Mouse (Mus musculus): ENCODE measurements at regions not wholly inside any gene's neighbourhood (a gene's known extent, or its start where the extent isn't known, plus 50 kb on each side); places are given as distances from the start of the nearest gene placed in this dataset.
A peak's percentile ranks its signal among the peaks of the same experiment; 100 is the strongest.

GRCm38 (mm10) chr13:28450699-28451445, 193.5 kb downstream of the Gm11361 start:
- intact Hi-C loops (cut with DNase I) = no loop called here
- no peak for DNase-seq (ENCODE audit: low spot score in 2 of 2)

DNA sequence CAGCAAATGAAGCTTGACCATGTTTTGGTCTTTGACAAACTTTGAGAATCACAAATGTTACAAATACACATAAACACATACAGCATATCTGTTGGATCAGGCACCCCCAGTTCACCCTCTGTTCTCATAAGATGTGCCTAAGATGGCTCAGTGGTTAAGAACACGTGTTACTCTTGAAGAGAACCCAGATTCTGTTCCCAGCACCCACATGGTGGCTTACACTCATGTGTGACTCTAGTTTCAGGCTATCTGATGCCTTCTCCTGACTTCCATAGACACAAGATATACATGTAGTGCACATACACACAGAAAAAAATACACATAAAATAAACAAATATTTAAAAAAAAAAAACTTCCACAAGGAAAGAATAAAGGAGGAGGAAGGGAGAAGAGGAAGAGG, 191.7 kb downstream of the Gm11361 start:
- intact Hi-C loops (cut with DNase I) = no loop called here
- no peak for DNase-seq (ENCODE audit: low spot score in 2 of 2)

- intact Hi-C loops (cut with DNase I) = no loop called here
- DNase-seq (ENCODE audit: low spot score in 2 of 2) = no peak
These were observed 184.9 kb downstream of the Gm11361 start for GRCm38 (mm10) chr13:28442250-28442649.

DNA sequence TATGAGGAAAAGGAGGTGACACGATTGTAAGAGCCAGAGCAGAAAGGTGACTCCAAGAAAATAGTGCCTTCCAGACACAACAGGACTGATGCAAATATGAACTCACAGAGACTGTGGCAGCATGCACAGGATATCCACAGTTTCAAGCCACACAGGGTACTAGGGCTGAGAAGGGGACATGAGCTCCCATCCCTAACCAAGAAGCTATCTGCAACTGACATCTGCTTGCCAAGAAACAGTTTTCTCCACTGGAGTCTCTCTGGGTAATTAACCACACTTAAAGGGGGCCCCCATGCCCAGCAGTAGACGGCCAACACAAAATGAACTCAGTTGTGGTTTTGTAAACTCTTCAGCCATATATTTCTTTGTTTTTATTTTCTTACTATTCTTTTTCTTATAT, 176.1 kb downstream of the Gm11361 start:
- intact Hi-C loops (cut with DNase I) = no loop called here
- DNase-seq (ENCODE audit: low spot score in 2 of 2) = no peak

DNA sequence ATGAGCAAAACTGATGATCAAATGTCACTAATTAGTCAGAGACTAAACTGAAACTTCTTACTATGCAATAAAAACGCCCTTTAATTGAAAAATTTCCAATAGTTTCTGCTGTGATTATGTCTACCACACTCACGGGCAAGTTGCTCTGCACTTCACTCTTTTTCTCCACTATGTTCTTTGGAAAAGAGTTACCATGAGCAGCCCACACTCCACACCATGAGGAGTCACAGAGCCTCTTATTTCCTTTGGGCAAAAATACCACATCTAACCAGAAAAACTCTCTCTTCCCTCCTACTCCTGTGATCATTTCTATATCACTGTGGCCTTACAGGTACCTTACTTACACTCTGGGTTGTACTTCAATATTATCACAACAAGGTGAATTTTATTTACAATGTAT, 174.7 kb downstream of the Gm11361 start:
- intact Hi-C loops (cut with DNase I) = no loop called here
- no peak for DNase-seq (ENCODE audit: low spot score in 2 of 2)

DNA sequence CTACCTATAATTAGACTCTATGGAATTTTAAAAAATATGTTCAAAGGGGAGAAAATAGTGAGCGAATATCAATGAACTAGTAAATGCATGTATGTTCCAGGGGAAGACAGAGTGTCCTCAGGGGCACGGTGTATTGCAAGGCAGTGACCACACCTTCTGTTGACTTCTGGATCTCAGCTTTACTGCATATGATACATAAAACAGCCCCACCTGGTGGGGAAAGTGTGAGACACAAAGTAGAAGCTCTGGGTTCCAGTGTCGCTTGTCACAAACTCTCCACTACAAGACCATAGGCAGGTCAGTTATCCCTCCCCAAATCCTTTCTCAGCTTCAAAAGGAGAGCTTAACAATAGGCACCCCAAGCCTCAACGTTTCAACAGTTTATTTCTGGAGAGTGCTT, 168.8 kb downstream of the Gm11361 start:
- intact Hi-C loops (cut with DNase I) = loop anchor here (10.0 kb wide), 1 partner anchor 129 kb away; no protein-coding TSS in a partner anchor
- peak in 1 of 2 experiments; percentile 12 for DNase-seq (ENCODE audit: low spot score in 2 of 2)

GRCm38 (mm10) chr13:28425116-28425515, 167.8 kb downstream of the Gm11361 start:
- no peak for DNase-seq (ENCODE audit: low spot score in 2 of 2)

GRCm38 (mm10) chr13:28424446-28425059, 167.2 kb downstream of the Gm11361 start:
- intact Hi-C loops (cut with DNase I) = loop anchor here (10.0 kb wide), 1 partner anchor 130 kb away; no protein-coding TSS in a partner anchor

More at GRCm38 (mm10) chr13:28425116-28425515, 167.8 kb downstream of the Gm11361 start:
- intact Hi-C loops (cut with DNase I) = loop anchor here (10.0 kb wide), 1 partner anchor 130 kb away; no protein-coding TSS in a partner anchor

DNA sequence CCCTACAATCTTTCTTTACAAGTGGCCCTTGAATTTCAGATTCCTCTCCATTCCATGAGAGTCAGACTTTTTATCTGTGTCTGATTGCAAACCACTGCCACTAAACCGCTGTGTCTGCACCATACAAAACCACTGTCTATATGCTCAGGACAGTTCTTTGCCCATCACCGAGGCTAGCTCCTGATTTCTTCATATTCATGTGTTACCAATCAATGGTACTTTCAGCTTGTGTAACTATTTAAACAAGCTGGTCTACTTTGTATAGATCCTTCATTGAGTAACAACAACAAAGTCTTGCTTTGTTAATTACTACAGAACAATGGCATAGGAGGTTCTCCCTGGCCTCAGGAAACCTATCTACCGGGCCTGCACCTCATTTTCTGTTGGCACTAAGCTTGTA, 164.0 kb downstream of the Gm11361 start:
- DNase-seq (ENCODE audit: low spot score in 2 of 2) = no peak
- intact Hi-C loops (cut with DNase I) = loop anchor here (10.0 kb wide), 1 partner anchor 133 kb away; no protein-coding TSS in a partner anchor

More at GRCm38 (mm10) chr13:28424446-28425059, 167.2 kb downstream of the Gm11361 start:
- no peak for DNase-seq (ENCODE audit: low spot score in 2 of 2)

- DNase-seq (ENCODE audit: low spot score in 2 of 2) = no peak
- intact Hi-C loops (cut with DNase I) = loop anchor here (10.0 kb wide), 1 partner anchor 134 kb away; no protein-coding TSS in a partner anchor
These were observed 163.3 kb downstream of the Gm11361 start for GRCm38 (mm10) chr13:28420636-28421035.

GRCm38 (mm10) chr13:28419950-28420381, 162.6 kb downstream of the Gm11361 start:
- DNase-seq (ENCODE audit: low spot score in 2 of 2) = peak; percentile 90 to 94
- intact Hi-C loops (cut with DNase I) = loop anchor here (2.0 to 10.0 kb wide), 6 partner anchors 135 to 1417 kb away; no protein-coding TSS in a partner anchor

GRCm38 (mm10) chr13:28418936-28419681, 161.8 kb downstream of the Gm11361 start:
- intact Hi-C loops (cut with DNase I) = loop anchor here (2.0 to 10.0 kb wide), 5 partner anchors 298 to 1418 kb away; no protein-coding TSS in a partner anchor
- peak; percentile 30 to 60 for DNase-seq (ENCODE audit: low spot score in 2 of 2)

- intact Hi-C loops (cut with DNase I) = loop anchor here (2.0 to 10.0 kb wide), 5 partner anchors 299 to 1419 kb away; no protein-coding TSS in a partner anchor
- peak; percentile 52 to 69 for DNase-seq (ENCODE audit: low spot score in 2 of 2)
These were observed 160.9 kb downstream of the Gm11361 start for GRCm38 (mm10) chr13:28417929-28418881.

GRCm38 (mm10) chr13:28417431-28417928, 160.2 kb downstream of the Gm11361 start:
- intact Hi-C loops (cut with DNase I) = loop anchor here (5.0 to 10.0 kb wide), 4 partner anchors 300 to 1420 kb away; no protein-coding TSS in a partner anchor
- DNase-seq (ENCODE audit: low spot score in 2 of 2) = peak; percentile 60 to 81

DNA sequence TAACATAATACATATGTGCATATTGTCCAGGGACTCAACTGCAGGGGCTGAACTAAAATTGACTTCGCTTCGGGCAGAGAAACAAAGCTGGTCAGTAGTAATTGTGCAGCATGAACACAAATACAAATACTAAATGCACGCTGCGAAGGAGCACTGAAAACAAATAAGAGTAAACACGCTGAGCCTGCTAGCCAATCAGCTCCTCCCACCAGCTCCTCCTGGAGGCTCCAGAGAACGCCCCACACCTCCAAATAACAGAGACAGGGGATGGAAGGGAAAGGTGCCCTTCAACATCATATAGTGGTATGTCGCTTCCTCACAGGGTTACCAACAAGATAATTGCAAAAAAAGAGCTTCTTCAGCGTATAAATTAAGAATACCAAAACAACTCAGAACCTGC, 159.6 kb downstream of the Gm11361 start:
- DNase-seq (ENCODE audit: low spot score in 2 of 2) = peak; percentile 50 to 52
- intact Hi-C loops (cut with DNase I) = loop anchor here (5.0 to 10.0 kb wide), 4 partner anchors 300 to 1420 kb away; no protein-coding TSS in a partner anchor

GRCm38 (mm10) chr13:28416231-28416630, 158.9 kb downstream of the Gm11361 start:
- intact Hi-C loops (cut with DNase I) = loop anchor here (5.0 to 10.0 kb wide), 4 partner anchors 301 to 1421 kb away; no protein-coding TSS in a partner anchor
- peak; percentile 71 to 90 for DNase-seq (ENCODE audit: low spot score in 2 of 2)

- intact Hi-C loops (cut with DNase I) = loop anchor here (5.0 to 10.0 kb wide), 4 partner anchors 302 to 1422 kb away; no protein-coding TSS in a partner anchor
- peak in 1 of 2 experiments; percentile 18 for DNase-seq (ENCODE audit: low spot score in 2 of 2)
These were observed 158.4 kb downstream of the Gm11361 start for GRCm38 (mm10) chr13:28415769-28416168.

DNA sequence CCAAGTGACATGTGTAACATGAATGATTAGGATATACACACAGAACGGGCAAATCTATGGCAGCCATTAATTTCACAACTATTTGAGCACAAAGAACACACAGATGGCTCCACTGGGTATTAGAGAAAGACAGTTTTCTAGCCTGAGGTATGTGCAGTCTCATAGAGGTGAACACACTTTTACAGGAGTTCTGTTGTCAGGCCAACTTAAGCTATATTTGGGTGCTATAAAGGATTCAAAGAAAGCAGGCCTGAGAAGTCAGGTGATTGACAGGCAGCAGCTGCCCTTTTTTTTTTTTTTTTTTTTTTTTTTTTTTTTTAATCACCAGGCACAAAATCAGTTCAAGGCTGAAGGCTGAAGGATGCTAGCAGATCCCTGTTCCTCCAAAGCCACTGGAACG, 153.0 kb downstream of the Gm11361 start:
- intact Hi-C loops (cut with DNase I) = loop anchor here (10.0 kb wide), 1 partner anchor 604 kb away; no protein-coding TSS in a partner anchor
- DNase-seq (ENCODE audit: low spot score in 2 of 2) = no peak

All from left cerebral cortex, postnatal 14 days (tissue).